Mouse (Mus musculus) small intestine, adult 2 months (tissue): Measurements from ENCODE around the gene Rdx. TPM values are rescaled to one million over a fixed set of nuclear protein-coding genes. Genes with fewer than 3 reads are reported as not detected.

Experiments used
- H3K27ac ChIP-seq: fragments of 200-500 bp; 2 replicates; pipeline ENCODE4 v1.5.1; 2012; ENCODE audit warnings: low read depth, low read length, control low read depth, inconsistent platforms; ENCODE audit not compliant: insufficient read depth
- H3K27me3 ChIP-seq: fragments of 200-500 bp; 2 replicates; pipeline ENCODE4 v1.6.1; 2012; ENCODE audit warnings: mild to moderate bottlenecking, moderate library complexity, low read length, inconsistent platforms; ENCODE audit not compliant: control insufficient read depth, insufficient read depth
- H3K36me3 ChIP-seq: fragments of 200-500 bp; 2 replicates; pipeline ENCODE4 v1.6.1; 2012; ENCODE audit warnings: mild to moderate bottlenecking, low read length, control low read depth, inconsistent platforms; ENCODE audit not compliant: control insufficient read depth, insufficient read depth
- H3K4me1 ChIP-seq: fragments of 200-500 bp; 2 replicates; pipeline ENCODE4 v1.6.1; 2012; ENCODE audit warnings: low read length, inconsistent platforms, mixed read lengths; ENCODE audit not compliant: control insufficient read depth, insufficient read depth, insufficient read length
- H3K4me3 ChIP-seq: fragments of 200-500 bp; 2 replicates; pipeline ENCODE4 v1.5.1; 2012; ENCODE audit warnings: low read depth, mild to moderate bottlenecking, control low read depth, inconsistent platforms, low read length, moderate library complexity
- CTCF ChIP-seq: fragments of 200-500 bp; IDR thresholded peaks from 2 replicates; pipeline ENCODE4 v1.5.1; 2012; ENCODE audit warnings: low read depth, mild to moderate bottlenecking, control low read depth, inconsistent platforms, low read length, moderate library complexity, mixed read lengths; ENCODE audit not compliant: insufficient replicate concordance, insufficient read length; ENCODE audit errors: extremely low read depth
- POLR2A ChIP-seq: fragments of 200-500 bp; IDR thresholded peaks from 2 replicates; pipeline ENCODE4 v1.6.1; 2012; ENCODE audit warnings: low read depth, mild to moderate bottlenecking, control low read depth, inconsistent platforms, low read length, moderate library complexity
- WGBS: fragments of 180-500 bp; shearing (Covaris S2); methylation state at CpG from one replicate; pipeline ENCODE4 v1.1.7; 2018; 5-methylcytosine and 5-hydroxymethylcytosine counted together
- polyA plus RNA-seq: library from polyadenylated mRNA; depleted of rRNA; stranded (reverse); fragments of >200 nt; gene quantifications from 2 replicates; pipeline ENCODE4 v1.2.3, GENCODE M21; 2012

Rdx gene
- polyA plus RNA-seq, 1 experiment, result 1.4 TPM

GRCm38 (mm10) chr9:52098600-52098999, 51.6 kb downstream of the Rdx start:
- under 1% methylated on average over 7 of the region's 7 CpGs for WGBS
- Histone ChIP-seq H3K27ac (no peak overlapping the region), H3K27me3 (peaks cover 26% of the 10 kb centered on the region), H3K4me3 (no peak overlapping the region), H3K4me1 (peaks cover 3% of the 10 kb centered on the region; the same call in 1 of the 2 replicates), H3K36me3 (no peaks in the 10 kb centered on the region)
- no peak for TF ChIP-seq POLR2A
- peak; percentile 99 for TF ChIP-seq CTCF

GRCm38 (mm10) chr9:52100426-52100825, 53.5 kb downstream of the Rdx start:
- TF ChIP-seq CTCF (no peak), POLR2A (no peak)
- H3K27ac ChIP-seq, result no peak overlapping the region
- no peak overlapping the region for H3K4me3 ChIP-seq
- no peaks in the 10 kb centered on the region for H3K36me3 ChIP-seq
- peaks cover 30% of the 10 kb centered on the region for H3K27me3 ChIP-seq
- 83% methylated on average over 14 of the region's 14 CpGs for WGBS
- H3K4me1 ChIP-seq, result peaks cover 3% of the 10 kb centered on the region; the same call in 1 of the 2 replicates

DNA sequence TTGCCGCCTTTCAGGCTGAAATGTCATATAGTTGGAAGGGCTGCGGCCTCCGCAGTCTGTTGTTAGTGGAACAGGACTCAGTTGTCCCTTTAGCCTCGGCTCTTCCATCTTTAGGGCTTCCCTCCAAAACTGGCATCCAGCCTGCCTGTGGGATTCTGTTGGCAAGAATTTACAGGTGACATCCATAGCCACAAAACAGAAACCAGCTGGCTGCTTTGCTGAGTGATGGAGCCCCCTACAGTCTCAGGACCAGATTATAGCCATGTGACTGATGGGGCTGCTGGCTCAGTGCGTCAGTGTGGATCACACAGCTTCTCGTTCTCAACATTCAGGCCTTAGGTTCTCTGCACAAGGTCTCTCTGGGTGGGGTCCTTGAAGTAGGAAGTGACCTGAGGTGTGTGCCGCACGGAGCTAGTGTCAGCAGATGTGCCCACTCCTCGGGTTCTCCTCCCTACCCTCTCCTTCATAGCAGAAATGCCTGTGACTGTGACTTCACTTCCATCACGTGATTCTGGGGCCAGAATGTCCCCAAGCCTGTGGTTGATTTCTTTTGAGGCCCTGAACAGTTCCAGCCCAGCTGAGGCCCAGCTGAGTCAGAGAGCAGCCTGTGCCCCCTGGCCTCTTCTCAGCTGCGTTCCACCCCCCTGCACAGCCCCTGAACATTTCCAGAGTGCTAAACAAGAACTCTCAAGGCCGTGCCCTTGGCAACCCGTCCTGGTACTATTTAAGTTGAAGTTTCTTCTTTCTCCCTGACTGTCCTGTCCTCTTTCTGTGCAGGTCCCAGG, 55.3 kb downstream of the Rdx start:
- H3K36me3 ChIP-seq, result no peaks in the 10 kb centered on the region
- peaks cover 3% of the 10 kb centered on the region; the same call in 1 of the 2 replicates for H3K4me1 ChIP-seq
- WGBS, result 74% methylated on average over 13 of the region's 13 CpGs
- TF ChIP-seq POLR2A (no peak), CTCF (no peak)
- H3K27me3 ChIP-seq, result peaks cover 34% of the 10 kb centered on the region
- H3K27ac ChIP-seq, result no peak overlapping the region
- H3K4me3 ChIP-seq, result no peak overlapping the region

DNA sequence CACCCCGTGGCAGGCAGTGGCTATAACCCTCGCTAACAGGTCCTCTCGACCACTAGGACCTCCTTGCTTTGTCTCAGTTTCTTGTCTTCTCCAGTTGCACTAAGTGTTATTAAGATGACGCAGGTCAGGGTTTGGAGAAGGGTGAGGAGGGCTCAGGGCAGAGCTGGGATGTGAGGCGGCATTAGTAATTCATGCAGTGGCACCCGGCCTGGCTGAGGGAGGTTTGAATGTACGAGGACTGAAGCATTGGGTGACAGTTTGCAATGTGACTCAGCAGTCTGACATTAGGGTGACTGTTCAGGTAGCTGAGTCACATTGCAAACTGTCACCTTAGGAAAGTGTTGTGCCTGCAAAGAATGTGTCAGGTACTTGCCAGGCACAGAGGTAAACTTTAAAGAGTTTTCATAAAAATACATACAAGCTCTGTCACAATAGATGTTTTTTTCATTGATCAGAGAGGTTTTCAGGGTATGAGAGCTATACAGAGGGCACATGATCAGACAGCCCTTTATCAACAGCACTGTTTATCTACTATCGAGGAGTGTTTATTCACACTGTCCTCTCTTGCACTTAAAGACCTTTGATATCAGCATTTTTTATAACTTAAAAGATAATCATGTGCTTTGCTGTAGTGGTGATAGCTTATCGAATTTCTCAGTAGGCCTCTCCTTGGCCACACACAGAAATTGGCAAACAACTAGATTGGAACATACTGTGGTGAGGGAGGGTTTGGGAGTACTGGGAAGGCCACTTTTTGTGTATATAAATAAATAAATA, 56.7 kb downstream of the Rdx start:
- WGBS, result 28% methylated on average over 9 of the region's 9 CpGs
- Histone ChIP-seq H3K27ac (no peak overlapping the region), H3K4me1 (peaks cover 3% of the 10 kb centered on the region; the same call in 1 of the 2 replicates), H3K36me3 (no peaks in the 10 kb centered on the region), H3K4me3 (no peak overlapping the region), H3K27me3 (peaks cover 28% of the 10 kb centered on the region)
- no peak for TF ChIP-seq CTCF
- no peak for TF ChIP-seq POLR2A

DNA sequence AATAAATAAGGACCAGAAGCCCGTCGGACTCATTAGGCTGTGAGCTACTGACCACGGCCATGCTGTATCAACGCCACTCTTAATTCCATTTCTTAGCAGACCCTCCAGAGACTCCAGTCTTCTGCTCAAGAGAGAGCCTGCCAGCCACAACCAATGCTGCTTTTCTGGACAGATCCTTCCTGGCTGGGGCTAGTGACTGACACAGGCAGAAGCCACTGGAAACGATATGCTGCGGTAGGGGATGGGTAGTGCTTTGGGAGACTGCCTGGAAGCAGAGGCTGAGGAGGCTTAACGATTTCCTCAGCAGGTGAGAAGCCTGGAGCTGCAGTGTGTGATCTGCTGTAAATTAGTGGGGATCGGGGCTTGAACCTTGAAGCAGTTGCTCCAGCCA, 57.2 kb downstream of the Rdx start:
- Histone ChIP-seq H3K27me3 (peaks cover 24% of the 10 kb centered on the region), H3K36me3 (no peaks in the 10 kb centered on the region), H3K4me1 (peaks cover 3% of the 10 kb centered on the region; the same call in 1 of the 2 replicates), H3K4me3 (no peak overlapping the region), H3K27ac (no peak overlapping the region)
- TF ChIP-seq CTCF (no peak), POLR2A (no peak)
- 25% methylated on average over 8 of the region's 8 CpGs for WGBS

- Histone ChIP-seq H3K27me3 (peaks cover 22% of the 10 kb centered on the region), H3K4me3 (no peak overlapping the region), H3K27ac (no peak overlapping the region), H3K4me1 (peaks cover 3% of the 10 kb centered on the region; the same call in 1 of the 2 replicates), H3K36me3 (no peaks in the 10 kb centered on the region)
- TF ChIP-seq CTCF, result no peak
- TF ChIP-seq POLR2A, result no peak
- WGBS, result 66% methylated on average over 6 of the region's 6 CpGs
Measured at GRCm38 (mm10) chr9:52105423-52105822, 58.5 kb downstream of the Rdx start.

DNA sequence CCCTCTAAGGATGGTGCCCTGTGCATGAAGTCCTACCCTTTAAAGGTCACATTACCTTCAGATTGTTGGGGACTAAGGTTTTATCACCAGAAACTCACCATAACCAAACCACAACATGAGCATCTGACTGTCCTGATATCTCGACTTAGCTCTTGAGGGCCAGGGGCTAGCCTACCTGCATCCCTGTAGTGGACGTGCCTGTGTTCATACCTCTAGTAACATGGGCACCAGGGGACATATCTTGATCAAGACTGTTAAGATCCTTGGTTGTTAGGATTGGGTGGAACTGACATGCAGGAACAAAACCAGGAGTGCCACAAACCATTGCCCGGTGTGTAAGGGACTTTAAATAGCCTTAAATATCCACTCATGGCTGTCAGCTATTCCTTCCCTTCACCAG, 60.2 kb downstream of the Rdx start:
- TF ChIP-seq POLR2A, result no peak
- TF ChIP-seq CTCF, result no peak
- Histone ChIP-seq H3K36me3 (no peaks in the 10 kb centered on the region), H3K4me3 (no peak overlapping the region), H3K4me1 (peaks cover 3% of the 10 kb centered on the region; the same call in 1 of the 2 replicates), H3K27me3 (peaks cover 17% of the 10 kb centered on the region), H3K27ac (no peak overlapping the region)
- 88% methylated on average over 3 of the region's 3 CpGs for WGBS
